Mouse (Mus musculus): ENCODE measurements at regions not wholly inside any gene's neighbourhood (a gene's known extent, or its start where the extent isn't known, plus 50 kb on each side); places are given as distances from the start of the nearest gene placed in this dataset.
"Not testable (repeated sequence)": the region's sequence is repeated elsewhere in the genome, so short reads cannot be mapped to it uniquely, and the experiment has no call there.

DNA sequence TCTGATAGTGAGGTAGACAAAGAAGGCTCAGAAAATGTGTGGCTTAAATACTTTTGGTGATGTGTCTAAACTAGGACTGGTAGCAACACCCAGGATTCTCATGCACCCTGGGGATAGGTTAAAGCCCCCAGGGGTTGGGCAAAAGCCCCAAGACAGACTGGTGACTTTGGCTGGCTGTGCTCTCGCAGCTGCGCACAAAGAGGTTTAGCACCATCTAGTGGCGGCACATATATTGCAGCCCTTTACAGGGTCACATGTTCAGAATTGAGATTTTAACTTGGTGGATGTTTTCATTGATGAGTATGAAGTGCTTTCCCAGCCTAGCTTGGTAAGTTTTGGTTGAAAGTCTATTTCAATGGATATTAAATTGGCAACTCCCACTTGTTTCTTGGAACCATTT is 167.3 kb downstream of the Gm44 start:
- peak; percentile 1 to 7 for DNase-seq (ENCODE audit: low spot score in 2 of 2)

DNA sequence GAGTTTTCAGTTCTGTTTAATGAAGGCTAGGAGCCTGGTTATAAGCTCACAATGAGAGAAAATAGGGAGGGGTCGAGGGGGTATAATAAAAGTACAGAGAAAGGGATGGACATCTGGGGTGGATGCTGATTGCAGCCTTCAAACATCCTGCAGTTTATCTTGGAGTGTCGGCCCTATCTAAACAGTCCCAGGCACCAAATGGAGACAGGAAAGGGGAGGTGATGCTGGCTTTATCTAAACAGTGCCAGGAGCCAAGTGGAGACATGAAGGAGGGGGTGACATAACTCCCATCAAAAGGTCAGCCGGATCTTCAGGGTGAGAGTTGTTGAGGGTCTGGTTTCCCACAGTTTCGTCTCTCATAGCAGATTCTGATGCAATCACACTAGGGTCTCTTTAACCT is 193.2 kb downstream of the Gm44 start:
- DNase-seq (ENCODE audit: low spot score in 2 of 2) = not testable (repeated sequence)
